In the genomic region with DNA sequence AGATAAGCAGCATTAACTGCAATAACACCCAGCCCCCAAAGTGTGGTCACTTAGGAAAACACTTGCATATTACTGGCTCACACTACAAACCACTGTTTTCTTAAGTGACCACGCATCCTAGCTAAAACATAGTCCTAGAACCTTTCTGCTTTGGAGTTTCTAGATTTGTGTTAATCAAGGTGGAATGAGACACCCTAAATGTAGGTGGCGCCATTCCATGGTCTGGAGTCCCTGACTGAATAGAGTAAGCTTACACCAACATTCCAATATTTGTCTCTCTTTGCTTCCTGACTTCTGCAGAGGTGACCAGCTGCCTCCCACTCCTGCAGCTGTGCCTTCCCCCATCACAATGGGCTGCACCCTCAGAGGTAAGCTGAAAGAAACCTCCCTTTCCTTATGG, we compare ENCODE assay signal across 24 mouse cellular contexts. TPM values are rescaled to one million over a fixed set of nuclear protein-coding genes. Genes with fewer than 3 reads are reported as not detected.
DNase-seq lines count a peak whose midpoint lies in the region; ATAC-seq and TF ChIP-seq lines count a peak whose summit lies in the region.
"Had no signal": no experiment of that assay in that cellular context is flagged by ENCODE, and none has a peak within 500 bp of the region (broad histone marks: within the 10 kb centered on the region; RNA-seq: fewer than 3 reads in every experiment).

No protein-coding gene starts in this region.

- H3K9ac ChIP-seq in forebrain, postnatal 0 days: no peak overlapping the region
- no peak overlapping the region for H3K9ac ChIP-seq in forebrain, embryonic 13.5 days
- H3K9ac ChIP-seq in kidney, postnatal 0 days (ENCODE audit: low read depth, low read length): no peak overlapping the region
- no peak overlapping the region for H3K9ac ChIP-seq in stomach, postnatal 0 days (ENCODE audit: low read length)
- H3K9ac ChIP-seq: forebrain, embryonic 12.5 days; hindbrain, embryonic 15.5 days; liver, embryonic 12.5 days; lung, embryonic 15.5 days; midbrain, embryonic 15.5 days had no signal

- H3K4me1 ChIP-seq in forebrain, postnatal 0 days (ENCODE audit: insufficient read depth): no peaks in the 10 kb centered on the region
- no peaks in the 10 kb centered on the region for H3K4me1 ChIP-seq in forebrain, embryonic 13.5 days
- H3K4me1 ChIP-seq in kidney, postnatal 0 days (replicated peaks; ENCODE audit: insufficient read depth, low read length): no peaks in the 10 kb centered on the region
- no peaks in the 10 kb centered on the region for H3K4me1 ChIP-seq in stomach, postnatal 0 days (replicated peaks; ENCODE audit: control insufficient read depth, insufficient read depth)
- H3K4me1 ChIP-seq: heart, embryonic 10.5 days; hindbrain, embryonic 15.5 days; lung, embryonic 15.5 days had no signal

- no peaks in the 10 kb centered on the region for H3K27me3 ChIP-seq in forebrain, postnatal 0 days (ENCODE audit: insufficient read depth, low read length)
- no peaks in the 10 kb centered on the region for H3K27me3 ChIP-seq in forebrain, embryonic 13.5 days
- H3K27me3 ChIP-seq in kidney, postnatal 0 days (ENCODE audit: insufficient read depth, low read length): no peaks in the 10 kb centered on the region
- no peaks in the 10 kb centered on the region for H3K27me3 ChIP-seq in stomach, postnatal 0 days (ENCODE audit: control insufficient read depth, insufficient read depth, low read length)
- H3K27me3 ChIP-seq: forebrain, embryonic 12.5 days; hindbrain, embryonic 15.5 days; liver, embryonic 12.5 days; lung, embryonic 15.5 days; midbrain, embryonic 15.5 days had no signal

- TF ChIP-seq CTCF in forebrain, postnatal 0 days (IDR thresholded peaks at IDR 0.05; ENCODE audit: low read depth): peak; percentile 24; the same call in 1 of the 2 replicates
- TF ChIP-seq CTCF in kidney, postnatal 0 days (IDR thresholded peaks at IDR 0.05; ENCODE audit: low read depth): peak; percentile 39; the same call in 1 of the 2 replicates
- TF ChIP-seq CTCF in stomach, postnatal 0 days (IDR thresholded peaks at IDR 0.05; ENCODE audit: low read depth): peak; percentile 41

- H3K4me3 ChIP-seq in forebrain, postnatal 0 days (ENCODE audit: low read depth, low read length): no peak overlapping the region
- no peak overlapping the region for H3K4me3 ChIP-seq in forebrain, embryonic 13.5 days
- H3K4me3 ChIP-seq in kidney, postnatal 0 days (replicated peaks; ENCODE audit: low read depth, low read length): no peak overlapping the region
- no peak overlapping the region for H3K4me3 ChIP-seq in stomach, postnatal 0 days (ENCODE audit: low read depth, low read length)
- H3K4me3 ChIP-seq: forebrain, embryonic 12.5 days; heart, embryonic 10.5 days; hindbrain, embryonic 15.5 days; liver, embryonic 12.5 days; lung, embryonic 15.5 days; midbrain, embryonic 15.5 days had no signal

- DNase-seq in forebrain, postnatal 0 days: no peak
- no peak for DNase-seq in kidney, postnatal 0 days (ENCODE audit: low spot score)
- no peak for DNase-seq in kidney, postnatal 14 days
- peak; percentile 0 for DNase-seq in right cerebral cortex, postnatal 4 days
- no peak for DNase-seq in right cerebral cortex, postnatal 25 days
- DNase-seq in stomach, postnatal 0 days (ENCODE audit: low spot score): no peak
- DNase-seq in embryo, embryonic 11 days: no peak
- DNase-seq: adrenal gland, adult 2 months; cerebellum, adult 2 months; cerebellum, postnatal 36 days; gastrocnemius, postnatal 36 days; heart, postnatal 14 days; kidney, adult 11 months; kidney, postnatal 25 days; thymus, postnatal 25 days had no signal

- WGBS in forebrain, postnatal 0 days: 76% methylated on average over 2 of the region's 2 CpGs
- WGBS in forebrain, embryonic 13.5 days: 80% methylated on average over 2 of the region's 2 CpGs
- WGBS in kidney, postnatal 0 days: 86% methylated on average over 2 of the region's 2 CpGs
- WGBS in stomach, postnatal 0 days: 81% methylated on average over 2 of the region's 2 CpGs

- no peaks in the 10 kb centered on the region for H3K9me3 ChIP-seq in forebrain, postnatal 0 days (ENCODE audit: low read length)
- no peaks in the 10 kb centered on the region for H3K9me3 ChIP-seq in forebrain, embryonic 13.5 days (replicated peaks)
- H3K9me3 ChIP-seq in kidney, postnatal 0 days (replicated peaks; ENCODE audit: low read length): no peaks in the 10 kb centered on the region
- no peaks in the 10 kb centered on the region for H3K9me3 ChIP-seq in stomach, postnatal 0 days (ENCODE audit: control insufficient read depth, low read length)
- H3K9me3 ChIP-seq: forebrain, embryonic 12.5 days; heart, embryonic 10.5 days; hindbrain, embryonic 15.5 days; liver, embryonic 12.5 days; lung, embryonic 15.5 days; midbrain, embryonic 15.5 days had no signal

- ATAC-seq in forebrain, postnatal 0 days: no peak
- ATAC-seq in forebrain, embryonic 13.5 days: no peak
- no peak for ATAC-seq in kidney, postnatal 0 days (replicated peaks; ENCODE audit: low FRiP score, low read depth)
- ATAC-seq in stomach, postnatal 0 days (ENCODE audit: low FRiP score, low TSS enrichment): no peak
- ATAC-seq: CD4-positive, CD25-positive, alpha-beta regulatory T cell, adult 4 months; liver, embryonic 12.5 days; midbrain, embryonic 15.5 days had no signal

- no peak overlapping the region for H3K27ac ChIP-seq in forebrain, postnatal 0 days (ENCODE audit: low read depth, low read length)
- no peak overlapping the region for H3K27ac ChIP-seq in forebrain, embryonic 13.5 days
- H3K27ac ChIP-seq in kidney, postnatal 0 days: no peak overlapping the region
- H3K27ac ChIP-seq in stomach, postnatal 0 days (replicated peaks): no peak overlapping the region
- H3K27ac ChIP-seq: forebrain, embryonic 12.5 days; heart, embryonic 10.5 days; hindbrain, embryonic 15.5 days; liver, embryonic 12.5 days; lung, embryonic 15.5 days had no signal

- H3K36me3 ChIP-seq in forebrain, postnatal 0 days (ENCODE audit: insufficient read depth): no peaks in the 10 kb centered on the region
- H3K36me3 ChIP-seq in forebrain, embryonic 13.5 days (ENCODE audit: poor library complexity, severe bottlenecking): no peaks in the 10 kb centered on the region
- H3K36me3 ChIP-seq in kidney, postnatal 0 days (ENCODE audit: insufficient read depth, low read length): no peaks in the 10 kb centered on the region
- no peaks in the 10 kb centered on the region for H3K36me3 ChIP-seq in stomach, postnatal 0 days (ENCODE audit: control insufficient read depth, insufficient read depth, low read length)
- H3K36me3 ChIP-seq: forebrain, embryonic 12.5 days; heart, embryonic 10.5 days; hindbrain, embryonic 15.5 days; liver, embryonic 12.5 days; lung, embryonic 15.5 days; midbrain, embryonic 15.5 days had no signal

- TF ChIP-seq EP300 in stomach, postnatal 0 days (optimal IDR thresholded peaks at IDR 0.05): no peak

- no peak overlapping the region for H3K4me2 ChIP-seq in forebrain, postnatal 0 days (ENCODE audit: low read depth)
- no peak overlapping the region for H3K4me2 ChIP-seq in forebrain, embryonic 13.5 days
- no peak overlapping the region for H3K4me2 ChIP-seq in kidney, postnatal 0 days (ENCODE audit: low read length)
- H3K4me2 ChIP-seq in stomach, postnatal 0 days (replicated peaks; ENCODE audit: low read depth): no peak overlapping the region
- H3K4me2 ChIP-seq: forebrain, embryonic 12.5 days; hindbrain, embryonic 15.5 days; liver, embryonic 12.5 days; lung, embryonic 15.5 days; midbrain, embryonic 15.5 days had no signal

RNA-seq across cellular contexts. Expression of a gene that starts 14.8 kb away (rescaled TPM):
- total RNA-seq in forebrain, postnatal 0 days (2014; rRNA removed): 10.9 and 18.1 TPM in 2 replicates
- 8.1 and 8.4 TPM in 2 replicates for polyA plus RNA-seq in forebrain, postnatal 0 days (2015; fragmentation: Nextera tagmentation; extraction: Ambion mirVana)
- polyA plus RNA-seq in forebrain, embryonic 13.5 days (2015; fragmentation: Nextera tagmentation; extraction: Ambion mirVana): 8.9 and 9.1 TPM in 2 replicates
- 33.4 and 35.9 TPM in 2 replicates for polyA plus RNA-seq in kidney, postnatal 0 days (2015; fragmentation: Nextera tagmentation; extraction: Ambion mirVana)
- 8.2 and 8.7 TPM in 2 replicates for polyA plus RNA-seq in stomach, postnatal 0 days (2015; fragmentation: Nextera tagmentation; extraction: Ambion mirVana)
- total RNA-seq: neutrophil, adult 5-6 weeks had no signal
- polyA plus RNA-seq: CD4-positive, CD25-positive, alpha-beta regulatory T cell, adult 4 months had no signal
